Mouse (Mus musculus): ENCODE measurements at regions not wholly inside any gene's neighbourhood (a gene's known extent, or its start where the extent isn't known, plus 50 kb on each side); places are given as distances from the start of the nearest gene placed in this dataset.

DNA sequence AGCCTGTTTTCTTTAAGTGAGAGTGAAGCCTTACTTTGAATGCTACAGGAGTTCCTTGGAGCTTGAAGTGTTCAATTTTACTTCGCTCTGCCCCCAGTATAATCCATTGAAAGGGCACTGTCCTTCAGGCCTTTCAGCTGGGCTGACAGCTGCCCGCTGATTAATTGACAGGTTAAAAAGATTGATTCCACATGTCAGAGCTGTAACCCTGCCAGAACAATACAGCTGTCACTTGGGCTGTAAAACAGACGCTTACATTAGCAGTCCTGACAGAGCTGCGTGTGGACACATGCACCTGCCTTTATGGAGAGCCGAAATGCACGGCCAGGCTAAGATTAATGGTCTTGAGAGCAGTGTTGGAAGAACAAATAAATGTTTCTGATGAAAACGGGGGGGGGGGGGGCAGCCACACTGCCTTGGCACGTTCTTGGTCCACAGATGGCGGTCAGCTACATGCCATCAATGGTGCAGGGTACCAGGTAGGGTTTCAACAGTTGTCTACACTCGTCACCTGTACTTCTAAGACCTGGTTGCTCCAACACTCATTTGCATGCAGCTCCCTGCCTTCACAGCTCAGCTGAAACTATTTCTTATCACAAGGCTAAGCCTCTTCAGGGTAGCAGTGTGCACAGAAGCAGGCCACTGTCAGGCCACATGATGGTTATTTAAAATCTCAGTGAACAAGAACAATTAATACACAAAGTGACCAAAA is 407.3 kb downstream of the Gm45692 start:
- Histone ChIP-seq H3K79me2 (ENCODE audit: control insufficient read depth, insufficient read depth) (no peaks in the 10 kb centered on the region), H3K4me3 (ENCODE audit: insufficient read depth, poor library complexity, severe bottlenecking) (no peak overlapping the region), H3ac (ENCODE audit: control insufficient read depth, insufficient read length, low read depth) (no peak overlapping the region), H3K79me3 (ENCODE audit: low read depth) (no peaks in the 10 kb centered on the region), H3K36me3 (ENCODE audit: control insufficient read depth, insufficient read depth) (no peaks in the 10 kb centered on the region), H3K27me3 (ENCODE audit: control insufficient read depth, insufficient read depth, insufficient read length) (peaks cover 8% of the 10 kb centered on the region)
- TF ChIP-seq MAX (IDR thresholded peaks at IDR 0.05) (no peak), FOSL1 (IDR thresholded peaks at IDR 0.05; ENCODE audit: insufficient read depth, low read length, poor library complexity, severe bottlenecking) (no peak), CEBPB (IDR thresholded peaks at IDR 0.05; ENCODE audit: low read depth) (no peak), MYOD1 (IDR thresholded peaks at IDR 0.05; ENCODE audit: control insufficient read depth, insufficient read length, low read depth) (no peak), CTCF (IDR thresholded peaks at IDR 0.05; ENCODE audit: control insufficient read depth, insufficient read depth, insufficient read length) (no peak), USF1 (IDR thresholded peaks at IDR 0.05; ENCODE audit: low read depth) (no peak), MYOG (IDR thresholded peaks at IDR 0.05; ENCODE audit: control insufficient read depth, extremely low read depth, insufficient read length) (no peak)

DNA sequence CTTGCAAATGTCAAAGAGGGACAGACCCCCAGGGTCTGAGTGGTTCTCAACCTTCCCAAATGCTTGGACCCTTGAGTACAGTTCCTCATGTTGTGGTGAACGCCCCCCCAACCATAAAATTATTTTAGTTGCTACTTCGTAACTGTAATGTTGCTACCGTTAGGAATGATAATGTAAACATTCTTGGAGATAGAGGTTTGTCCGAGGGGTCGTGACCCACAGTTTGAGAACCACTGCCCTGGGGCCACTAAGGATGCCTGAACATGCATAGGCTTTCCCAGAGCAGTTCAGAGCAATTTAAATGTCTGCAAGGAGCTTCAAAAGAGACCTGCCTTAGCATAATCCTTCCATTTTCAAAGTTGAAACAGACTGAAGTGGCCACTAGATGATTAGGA is 407.8 kb downstream of the Gm45692 start:
- no peaks in the 10 kb centered on the region for H3K79me2 ChIP-seq (ENCODE audit: control insufficient read depth, insufficient read depth)
- TF ChIP-seq CTCF (IDR thresholded peaks at IDR 0.05; ENCODE audit: control insufficient read depth, insufficient read depth, insufficient read length) (no peak), MYOG (IDR thresholded peaks at IDR 0.05; ENCODE audit: control insufficient read depth, extremely low read depth, insufficient read length) (no peak), FOSL1 (IDR thresholded peaks at IDR 0.05; ENCODE audit: insufficient read depth, low read length, poor library complexity, severe bottlenecking) (no peak)
- peaks cover 8% of the 10 kb centered on the region for H3K27me3 ChIP-seq (ENCODE audit: control insufficient read depth, insufficient read depth, insufficient read length)
- H3ac ChIP-seq (ENCODE audit: control insufficient read depth, insufficient read length, low read depth): no peak overlapping the region
- no peaks in the 10 kb centered on the region for H3K79me3 ChIP-seq (ENCODE audit: low read depth)
- H3K4me3 ChIP-seq (ENCODE audit: insufficient read depth, poor library complexity, severe bottlenecking): no peak overlapping the region
- H3K36me3 ChIP-seq (ENCODE audit: control insufficient read depth, insufficient read depth): no peaks in the 10 kb centered on the region

DNA sequence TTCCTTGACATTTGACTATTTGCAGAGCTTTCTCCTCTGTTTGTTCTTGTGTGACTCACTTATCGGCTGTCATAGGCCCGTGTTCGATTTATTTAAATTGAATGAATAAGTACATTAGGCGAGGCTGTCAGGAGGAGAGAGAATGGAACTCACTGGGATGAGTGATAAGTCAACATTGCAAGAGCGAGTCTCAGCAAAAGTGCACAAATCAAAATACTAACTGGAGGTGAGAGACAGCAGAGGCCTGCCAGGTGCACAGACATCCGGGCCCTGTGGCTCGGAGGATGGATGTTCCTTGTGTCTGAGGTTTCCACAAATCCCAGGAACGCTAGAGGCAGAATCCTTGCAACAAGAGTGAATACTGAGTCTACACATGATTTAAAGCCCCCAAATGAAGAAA is 410.6 kb downstream of the Gm45692 start:
- H3K79me3 ChIP-seq (ENCODE audit: low read depth): no peaks in the 10 kb centered on the region
- no peak overlapping the region for H3K4me3 ChIP-seq (ENCODE audit: insufficient read depth, poor library complexity, severe bottlenecking)
- no peak for TF ChIP-seq USF1 (IDR thresholded peaks at IDR 0.05; ENCODE audit: low read depth)
- TF ChIP-seq MYOD1 (IDR thresholded peaks at IDR 0.05; ENCODE audit: control insufficient read depth, insufficient read length, low read depth): no peak
- TF ChIP-seq MAX (IDR thresholded peaks at IDR 0.05): no peak
- no peak for TF ChIP-seq MYOG (IDR thresholded peaks at IDR 0.05; ENCODE audit: control insufficient read depth, extremely low read depth, insufficient read length)
- no peak for TF ChIP-seq FOSL1 (IDR thresholded peaks at IDR 0.05; ENCODE audit: insufficient read depth, low read length, poor library complexity, severe bottlenecking)
- TF ChIP-seq CTCF (IDR thresholded peaks at IDR 0.05; ENCODE audit: control insufficient read depth, insufficient read depth, insufficient read length): no peak
- TF ChIP-seq CEBPB (IDR thresholded peaks at IDR 0.05; ENCODE audit: low read depth): no peak
- no peaks in the 10 kb centered on the region for H3K36me3 ChIP-seq (ENCODE audit: control insufficient read depth, insufficient read depth)
- peaks cover 8% of the 10 kb centered on the region for H3K27me3 ChIP-seq (ENCODE audit: control insufficient read depth, insufficient read depth, insufficient read length)
- H3ac ChIP-seq (ENCODE audit: control insufficient read depth, insufficient read length, low read depth): no peak overlapping the region
- H3K79me2 ChIP-seq (ENCODE audit: control insufficient read depth, insufficient read depth): no peaks in the 10 kb centered on the region

DNA sequence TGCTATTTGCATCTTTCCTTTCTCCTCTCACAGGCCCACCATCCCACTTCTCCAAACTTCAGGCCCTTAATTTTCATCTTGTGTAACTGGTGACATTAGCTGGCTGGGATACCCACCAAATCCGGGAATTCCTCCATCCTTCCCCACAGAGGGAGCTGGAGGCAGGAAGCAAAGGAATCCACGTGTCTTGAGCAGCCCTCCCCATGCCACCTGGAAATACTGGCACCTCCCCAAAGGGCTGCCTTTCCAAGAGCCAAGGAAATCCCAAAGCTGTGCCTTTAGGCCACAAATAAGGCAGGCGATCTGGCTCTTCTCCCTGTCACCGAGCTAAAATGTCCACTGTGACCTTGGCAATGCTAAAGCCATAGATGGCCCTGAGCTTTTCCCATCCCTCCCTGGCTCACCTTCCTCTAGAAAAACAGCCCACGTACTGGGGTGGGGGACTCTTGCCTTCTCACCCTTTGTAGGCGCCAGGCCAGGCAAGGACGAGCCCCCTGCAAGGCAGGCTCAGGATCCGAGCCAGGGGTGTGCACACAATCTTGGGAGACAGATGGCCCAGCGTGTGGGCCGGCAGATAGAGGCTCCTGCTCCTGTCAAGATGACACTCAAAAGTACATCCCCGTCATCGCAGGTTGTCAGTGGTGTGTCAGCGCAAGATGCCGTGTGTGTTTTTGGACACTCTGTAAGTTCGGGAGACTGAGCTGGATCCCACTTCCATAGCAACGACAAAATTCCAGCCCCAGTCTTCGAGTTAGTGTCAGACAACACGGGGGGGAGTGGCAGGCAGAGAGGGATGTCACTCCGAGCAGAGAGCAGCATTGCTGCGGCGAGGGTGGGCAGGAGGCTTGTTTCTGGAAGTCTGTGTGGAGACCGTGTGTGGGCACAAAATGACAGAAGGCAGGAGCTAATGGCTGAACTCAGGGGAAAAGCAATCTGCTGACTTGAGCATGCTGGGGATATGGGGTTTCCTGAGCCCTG is 414.4 kb downstream of the Gm45692 start:
- no peak for TF ChIP-seq MAX (IDR thresholded peaks at IDR 0.05)
- TF ChIP-seq CEBPB (IDR thresholded peaks at IDR 0.05; ENCODE audit: low read depth): no peak
- no peak for TF ChIP-seq USF1 (IDR thresholded peaks at IDR 0.05; ENCODE audit: low read depth)
- TF ChIP-seq MYOG (IDR thresholded peaks at IDR 0.05; ENCODE audit: control insufficient read depth, extremely low read depth, insufficient read length): no peak
- no peak for TF ChIP-seq CTCF (IDR thresholded peaks at IDR 0.05; ENCODE audit: control insufficient read depth, insufficient read depth, insufficient read length)
- no peak for TF ChIP-seq MYOD1 (IDR thresholded peaks at IDR 0.05; ENCODE audit: control insufficient read depth, insufficient read length, low read depth)
- no peak for TF ChIP-seq FOSL1 (IDR thresholded peaks at IDR 0.05; ENCODE audit: insufficient read depth, low read length, poor library complexity, severe bottlenecking)
- H3K79me2 ChIP-seq (ENCODE audit: control insufficient read depth, insufficient read depth): no peaks in the 10 kb centered on the region

DNA sequence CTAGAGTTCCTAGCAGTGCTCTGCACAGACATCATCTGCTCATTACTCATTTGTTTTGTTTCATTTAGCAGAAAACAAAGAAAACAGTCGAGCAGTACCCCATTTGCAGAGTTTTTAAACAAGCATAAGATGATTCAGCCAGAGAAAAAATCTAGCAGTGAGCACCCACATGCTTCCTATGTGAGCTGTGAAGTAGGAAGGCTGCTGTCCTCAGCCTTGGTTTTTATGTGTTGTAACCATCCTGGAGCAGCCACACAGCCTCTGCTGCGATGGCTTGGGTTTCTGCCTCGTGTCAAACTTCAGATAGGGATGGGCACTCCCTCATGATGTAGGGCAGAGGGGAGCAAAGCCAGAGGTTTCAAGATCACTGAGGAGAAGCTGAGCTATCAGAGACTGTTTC is 416.5 kb downstream of the Gm45692 start:
- H3K4me3 ChIP-seq (ENCODE audit: insufficient read depth, poor library complexity, severe bottlenecking): no peak overlapping the region
- TF ChIP-seq CEBPB (IDR thresholded peaks at IDR 0.05; ENCODE audit: low read depth) (no peak), MYOD1 (IDR thresholded peaks at IDR 0.05; ENCODE audit: control insufficient read depth, insufficient read length, low read depth) (no peak), CTCF (IDR thresholded peaks at IDR 0.05; ENCODE audit: control insufficient read depth, insufficient read depth, insufficient read length) (no peak), FOSL1 (IDR thresholded peaks at IDR 0.05; ENCODE audit: insufficient read depth, low read length, poor library complexity, severe bottlenecking) (no peak), MYOG (IDR thresholded peaks at IDR 0.05; ENCODE audit: control insufficient read depth, extremely low read depth, insufficient read length) (no peak), USF1 (IDR thresholded peaks at IDR 0.05; ENCODE audit: low read depth) (no peak), MAX (IDR thresholded peaks at IDR 0.05) (no peak)
- no peaks in the 10 kb centered on the region for H3K79me2 ChIP-seq (ENCODE audit: control insufficient read depth, insufficient read depth)
- no peaks in the 10 kb centered on the region for H3K27me3 ChIP-seq (ENCODE audit: control insufficient read depth, insufficient read depth, insufficient read length)
- H3K79me3 ChIP-seq (ENCODE audit: low read depth): no peaks in the 10 kb centered on the region
- no peaks in the 10 kb centered on the region for H3K36me3 ChIP-seq (ENCODE audit: control insufficient read depth, insufficient read depth)
- no peak overlapping the region for H3ac ChIP-seq (ENCODE audit: control insufficient read depth, insufficient read length, low read depth)

More for the DNA sequence above, 414.4 kb downstream of the Gm45692 start:
- Histone ChIP-seq H3K79me3 (ENCODE audit: low read depth) (no peaks in the 10 kb centered on the region), H3K4me3 (ENCODE audit: insufficient read depth, poor library complexity, severe bottlenecking) (no peak overlapping the region), H3K36me3 (ENCODE audit: control insufficient read depth, insufficient read depth) (no peaks in the 10 kb centered on the region), H3K27me3 (ENCODE audit: control insufficient read depth, insufficient read depth, insufficient read length) (peaks cover 8% of the 10 kb centered on the region), H3ac (ENCODE audit: control insufficient read depth, insufficient read length, low read depth) (no peak overlapping the region)

Measured in C2C12 (cell line).